Mouse (Mus musculus) inflammation-experienced regulatory T-cells, adult 6 months (primary cell): ENCODE measurements around the gene Etv2. TPM values are rescaled to one million over a fixed set of nuclear protein-coding genes. Genes with fewer than 3 reads are reported as not detected.
A peak's percentile ranks its signal among the peaks of the same experiment; 100 is the strongest.

Source experiments
- ATAC-seq: one replicate; pipeline ENCODE4 v1.8.0; 2017
- polyA plus RNA-seq, 3 experiments: library from polyadenylated mRNA; unstranded; fragments of 100-300 nt; shearing (Covaris generic); gene quantifications; one replicate each; pipeline ENCODE4 v1.2.1; 2017

Etv2 gene
- polyA plus RNA-seq: not detected

DNA sequence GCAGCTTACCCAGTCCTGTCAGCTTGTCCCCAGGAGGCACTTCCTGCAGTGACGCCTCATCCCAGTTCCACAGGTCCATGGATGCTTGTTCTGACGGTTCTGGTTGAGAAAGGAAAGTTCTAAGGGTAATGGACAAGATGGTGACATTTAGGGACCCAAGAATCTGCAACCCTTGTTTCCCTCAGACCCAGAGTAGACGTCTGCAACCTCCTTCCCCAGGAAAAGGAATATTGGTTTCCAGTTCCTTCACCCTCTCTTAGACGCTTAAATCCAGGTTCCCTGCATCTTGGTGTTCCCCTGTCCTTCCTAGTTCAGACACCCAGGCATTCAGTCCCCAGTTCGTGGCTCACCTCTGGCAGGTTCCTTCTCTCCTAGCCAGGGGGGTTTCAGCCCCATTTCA lies at the start of gene Etv2:
TSS of gene Etv2 (minus strand) at position 101 of the 400 bp plus-strand sequence.
- no peak for ATAC-seq

DNA sequence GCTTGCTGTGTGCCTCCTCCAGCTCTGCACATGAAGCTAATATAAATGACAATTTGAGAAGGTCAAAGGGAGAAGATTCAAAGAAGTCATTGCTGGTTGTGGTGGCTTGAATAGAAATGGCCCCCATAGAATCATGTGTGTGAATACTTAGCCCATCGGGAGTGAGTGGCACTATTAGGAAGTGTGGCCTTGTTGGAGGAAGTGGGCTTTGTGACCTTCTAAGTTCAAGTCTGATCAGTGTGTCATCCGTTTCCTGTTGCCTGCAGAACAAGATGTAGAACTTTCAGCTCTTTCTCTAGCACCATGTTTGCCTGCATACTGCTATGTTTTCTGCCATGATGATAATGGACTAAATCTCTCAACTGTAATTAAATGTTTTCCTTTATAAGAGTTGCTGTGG lies 47.8 kb upstream of the Etv2 start:
- ATAC-seq: no peak

DNA sequence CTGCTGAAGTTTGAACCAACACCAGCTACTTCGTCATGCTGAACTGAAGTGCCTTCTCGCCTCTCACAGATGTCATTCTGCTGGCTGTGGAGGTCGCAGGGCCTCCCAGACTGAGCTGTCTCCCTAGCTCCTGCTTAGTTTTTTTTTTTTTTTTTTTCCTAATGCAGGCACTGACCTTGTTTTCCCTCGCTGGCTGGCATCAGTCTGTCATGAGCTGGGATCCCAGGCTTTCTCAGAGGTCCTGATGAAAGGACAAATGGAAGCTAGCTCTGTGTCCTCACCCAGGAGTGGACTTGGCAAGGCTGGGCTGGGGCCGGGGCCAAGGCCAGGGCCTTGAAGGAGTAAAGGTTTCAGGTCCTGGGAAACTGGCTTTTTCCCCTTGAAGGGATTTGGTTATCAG lies 46.2 kb upstream of the Etv2 start:
- ATAC-seq: no peak

DNA sequence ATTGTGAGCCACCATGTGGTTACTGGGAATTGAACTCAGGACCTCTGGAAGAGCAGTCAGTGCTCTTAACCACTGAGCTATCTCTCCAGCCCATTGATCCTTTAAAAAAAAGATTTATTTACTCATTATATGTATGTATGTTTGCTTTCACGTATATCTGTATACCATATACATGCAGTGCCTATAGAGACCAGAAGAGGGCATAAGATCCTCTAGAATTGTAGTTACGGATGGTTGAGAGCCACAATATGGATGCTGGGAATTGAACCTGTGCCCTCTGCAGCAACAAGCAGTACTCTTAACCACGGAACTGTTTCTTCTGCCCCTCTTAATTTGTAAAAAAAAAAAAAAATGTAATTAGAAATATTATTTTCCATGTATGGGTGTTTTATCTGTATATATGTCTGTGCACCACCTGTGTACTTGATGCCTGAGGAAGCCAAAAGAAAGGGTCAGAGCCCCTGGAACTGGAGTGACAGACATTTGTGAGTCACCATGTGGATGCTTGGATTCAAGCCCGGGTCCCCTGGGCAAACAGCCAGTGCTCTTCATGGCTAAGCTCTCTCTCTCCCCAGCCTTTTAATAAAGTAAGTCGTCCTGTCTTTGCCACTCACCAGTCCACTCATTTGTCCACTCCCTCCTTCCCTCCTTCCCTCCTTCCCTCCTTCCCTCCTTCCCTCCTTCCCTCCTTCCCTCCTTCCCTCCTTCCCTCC lies 42.8 kb upstream of the Etv2 start:
- no peak for ATAC-seq

DNA sequence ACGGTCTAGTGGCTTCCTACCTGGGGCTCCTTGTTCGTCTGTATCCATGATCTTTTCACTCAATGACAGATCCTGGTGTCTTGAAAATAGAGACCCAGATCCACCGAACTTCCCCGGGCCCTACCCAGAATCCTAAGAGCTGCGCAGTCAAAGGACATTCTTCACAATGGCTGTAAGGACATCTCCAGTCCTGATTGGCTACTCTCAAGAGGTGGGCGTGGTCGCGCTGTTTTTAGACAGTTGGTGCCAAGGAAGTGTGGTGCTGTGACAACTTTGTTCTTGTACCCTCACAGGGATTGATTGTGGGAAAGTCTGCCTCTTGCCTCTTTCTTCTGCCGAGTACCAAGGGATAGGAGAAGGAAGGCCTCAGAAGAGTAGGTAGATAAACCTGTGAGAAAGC lies 35.8 kb upstream of the Etv2 start, which contains the start of gene Pmis2:
TSS of gene Pmis2 (minus strand) at position 126 of the 400 bp plus-strand sequence.
- ATAC-seq: no peak

DNA sequence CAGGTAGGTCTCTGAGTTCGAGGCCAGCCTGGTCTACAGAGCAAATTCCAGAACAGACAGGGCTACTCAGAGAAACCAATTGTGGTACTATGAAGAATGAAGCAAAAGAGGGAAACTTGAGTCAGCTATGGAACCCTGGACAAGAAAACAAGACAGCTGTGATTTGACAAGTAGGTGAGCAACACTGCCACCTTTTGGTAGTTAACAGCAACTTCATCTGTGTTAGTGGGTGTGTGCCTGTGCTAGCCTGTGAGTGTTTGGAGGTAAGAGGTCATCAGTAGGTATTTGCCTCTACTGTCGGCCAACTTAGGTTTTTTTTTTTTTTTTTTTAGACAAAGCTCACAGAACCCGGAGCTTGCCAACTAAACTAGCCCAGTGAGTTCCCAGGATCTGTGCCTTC lies 33.6 kb upstream of the Etv2 start:
- no peak for ATAC-seq

DNA sequence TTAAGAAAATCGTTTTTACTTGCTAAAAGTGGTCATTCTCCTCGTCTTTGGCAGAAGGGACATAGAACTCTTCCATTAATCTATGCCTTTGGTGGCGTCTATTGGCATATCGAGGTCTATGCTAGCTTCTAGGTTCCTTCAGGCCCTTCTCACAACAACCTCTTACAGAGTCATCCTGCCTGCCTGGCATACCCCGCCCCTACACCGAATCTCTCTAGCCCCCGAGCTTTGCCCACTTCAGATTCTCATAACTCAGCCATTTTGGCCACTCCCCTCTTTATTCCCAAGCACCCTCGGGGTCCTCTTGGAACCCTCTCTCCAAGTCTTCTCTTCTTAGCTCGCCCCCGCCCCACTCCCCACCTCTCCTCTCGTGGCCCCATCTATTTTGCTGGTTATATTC lies 29.7 kb upstream of the Etv2 start:
- peak; percentile 14 for ATAC-seq

DNA sequence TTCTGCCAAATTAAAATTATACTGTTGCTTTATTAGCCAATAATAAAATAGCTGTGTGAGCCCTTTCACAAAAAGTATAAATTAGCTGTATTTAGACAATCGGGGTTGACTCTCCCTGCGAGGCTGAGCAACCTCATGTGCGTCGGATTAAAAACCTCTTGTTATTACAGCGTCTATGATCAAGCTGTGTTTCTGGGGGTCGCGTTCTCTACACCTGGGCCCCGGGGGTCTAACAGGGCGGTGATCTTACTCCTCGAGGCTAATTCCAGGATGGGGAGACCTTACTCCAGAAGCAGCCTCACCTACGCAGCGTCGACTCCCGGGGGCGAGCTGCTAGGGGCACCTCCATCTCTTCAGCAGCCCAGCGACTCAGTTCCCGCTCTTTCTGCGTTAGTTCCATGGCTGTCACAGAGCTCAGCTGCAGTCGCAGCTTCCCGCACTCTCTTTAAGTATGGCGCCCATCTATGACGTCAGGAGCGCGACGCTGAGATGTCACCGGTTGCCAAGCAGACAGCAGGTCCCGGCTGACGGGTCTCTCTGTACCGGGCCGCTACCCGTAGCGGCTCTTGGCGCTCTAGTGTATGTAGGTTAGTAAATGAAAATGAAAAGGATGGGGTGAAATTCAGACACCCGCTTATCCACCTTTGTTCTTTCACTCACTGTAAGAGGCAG lies 29.0 kb upstream of the Etv2 start, which contains the start of gene Haus5:
TSS of gene Haus5 (minus strand) at position 466 of the 672 bp plus-strand sequence.
- ATAC-seq: peak; percentile 97

DNA sequence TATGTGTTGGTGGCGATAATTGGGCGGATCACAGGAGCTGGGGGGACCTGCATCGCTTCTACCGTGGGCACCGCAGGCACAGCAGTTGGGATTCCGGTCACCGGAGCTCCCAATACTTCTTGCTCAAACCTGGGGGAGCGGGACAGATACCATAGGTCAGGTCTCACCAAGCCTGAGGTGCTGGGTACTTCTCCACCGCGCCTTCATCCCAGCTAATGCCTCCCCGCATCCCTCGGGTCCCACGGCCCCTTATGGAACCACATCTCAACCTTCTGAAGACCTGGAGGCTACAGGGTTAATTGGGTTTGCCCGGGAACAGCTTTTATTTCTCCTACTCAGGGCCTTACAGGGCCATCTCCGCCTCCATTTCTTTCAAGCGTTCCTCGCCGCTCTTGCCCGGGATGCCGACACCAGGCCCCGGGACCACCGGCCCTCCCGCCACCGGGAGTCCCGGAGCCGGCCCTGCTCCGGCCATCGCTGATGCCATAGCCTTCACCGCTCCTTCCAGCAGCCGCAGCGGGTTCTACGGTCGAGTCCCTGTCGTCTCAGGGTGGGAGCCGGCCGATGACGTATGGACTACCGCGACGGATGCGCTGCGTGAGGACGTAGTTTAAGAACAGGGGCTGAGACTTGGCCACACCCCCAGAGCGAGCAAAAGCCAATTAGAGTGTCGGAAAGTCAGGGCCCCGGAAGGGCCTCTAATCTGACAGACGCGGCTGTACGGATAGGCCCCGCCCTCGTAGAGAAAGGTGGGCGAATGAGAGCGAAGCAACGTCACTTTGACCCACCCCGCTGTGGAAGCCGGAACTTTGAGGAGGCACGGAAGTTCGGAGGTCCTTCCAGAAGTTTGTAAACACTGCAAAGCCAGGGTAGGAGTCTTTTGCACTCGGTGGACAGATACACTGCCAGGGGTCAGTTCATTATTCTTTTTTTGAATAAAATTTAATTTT lies 14.2 kb upstream of the Etv2 start, which contains the start of gene Rbm42:
TSS of gene Rbm42 (minus strand) at position 727 of the 950 bp plus-strand sequence.
- peak; percentile 99 for ATAC-seq

DNA sequence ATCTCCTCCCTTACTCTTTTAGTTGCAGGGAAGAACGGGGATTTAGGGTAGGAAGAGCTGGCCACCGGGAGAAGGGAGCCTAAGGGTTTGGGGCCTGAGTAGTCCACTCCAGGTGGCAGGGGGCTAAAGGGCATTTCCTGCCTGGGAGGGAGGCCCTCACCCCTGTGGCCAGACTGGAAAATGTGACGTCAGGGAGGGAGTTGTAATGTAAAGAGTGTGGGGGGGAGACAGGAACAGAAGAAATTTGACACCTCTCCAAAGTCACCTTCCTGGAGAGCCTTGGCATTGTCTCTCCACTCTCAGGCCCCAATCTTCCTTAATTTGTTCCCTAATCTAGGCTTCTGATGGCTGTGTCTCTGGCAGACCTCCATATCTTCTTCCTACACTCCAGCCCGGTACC lies 3.4 kb upstream of the Etv2 start:
- ATAC-seq: no peak

DNA sequence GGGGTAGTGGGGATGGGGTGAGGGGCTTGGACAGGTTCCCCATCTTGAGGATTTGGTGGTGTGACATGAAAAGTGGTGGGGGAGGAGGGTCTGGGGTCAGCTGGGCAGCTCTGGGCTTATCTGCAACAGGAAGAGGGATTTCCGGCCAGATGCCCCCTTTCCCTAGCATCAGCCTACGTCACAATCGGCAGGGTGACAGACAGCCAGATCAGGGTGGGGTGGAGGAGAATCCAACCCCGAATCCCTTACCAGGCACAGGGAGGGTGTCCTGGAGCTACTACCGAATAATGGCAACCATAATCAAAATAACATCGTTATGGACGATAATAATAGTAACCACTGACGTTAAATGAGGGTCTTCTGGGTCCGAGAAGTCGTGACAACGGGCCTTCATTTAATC lies 743 bp upstream of the Etv2 start:
- no peak for ATAC-seq

DNA sequence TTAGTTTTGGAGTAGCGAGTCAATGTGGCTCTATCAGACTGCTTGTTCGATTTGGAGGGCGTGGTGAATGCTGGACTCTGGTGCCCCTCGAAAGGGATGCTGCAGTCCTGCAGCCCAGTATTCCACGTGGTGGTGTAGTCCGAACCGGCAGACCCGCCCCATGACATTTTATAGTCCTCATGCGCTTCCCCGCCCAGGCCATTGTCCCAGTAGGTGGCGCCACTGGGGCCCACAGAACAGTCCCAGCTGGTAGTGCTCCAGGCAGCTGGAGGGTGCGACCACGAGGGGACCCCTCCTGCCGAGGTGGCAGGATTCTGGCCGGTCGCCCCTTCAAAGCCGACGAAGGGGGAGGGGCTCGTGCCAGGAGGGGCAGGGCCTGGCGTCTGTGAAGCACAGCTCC lies 1.0 kb downstream of the Etv2 start:
- no peak for ATAC-seq

DNA sequence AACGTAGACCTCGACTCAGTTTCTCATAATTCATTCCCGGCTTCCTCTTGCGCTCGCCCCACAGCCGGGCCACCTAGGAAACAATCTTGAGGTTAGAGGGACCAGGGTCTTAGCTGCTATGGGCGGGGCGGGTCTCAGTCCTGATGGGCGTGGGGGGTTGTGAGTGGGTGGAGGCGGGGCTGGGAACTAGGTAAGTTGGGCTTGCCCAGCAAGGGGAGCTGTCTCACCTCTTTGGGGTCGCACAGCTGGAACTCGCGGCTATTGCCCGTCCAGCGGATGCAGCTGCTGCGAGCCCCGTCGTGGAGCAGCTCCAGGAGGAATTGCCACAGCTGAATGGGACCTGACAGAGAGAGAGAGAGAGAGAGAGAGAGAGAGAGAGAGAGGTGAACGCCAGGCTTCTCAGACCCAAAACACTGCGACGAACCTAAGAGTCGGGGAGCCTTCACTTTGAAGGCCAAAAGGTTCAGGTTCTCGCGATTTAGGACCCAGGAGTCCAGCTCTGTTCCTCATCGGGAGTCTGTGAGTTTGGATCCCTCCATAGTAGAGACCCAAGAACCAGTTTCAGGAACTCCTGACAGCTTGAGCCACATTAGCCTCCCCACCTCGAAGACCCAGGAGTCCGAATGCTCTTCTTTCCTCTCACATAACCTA lies 1.8 kb downstream of the Etv2 start:
- ATAC-seq: no peak

DNA sequence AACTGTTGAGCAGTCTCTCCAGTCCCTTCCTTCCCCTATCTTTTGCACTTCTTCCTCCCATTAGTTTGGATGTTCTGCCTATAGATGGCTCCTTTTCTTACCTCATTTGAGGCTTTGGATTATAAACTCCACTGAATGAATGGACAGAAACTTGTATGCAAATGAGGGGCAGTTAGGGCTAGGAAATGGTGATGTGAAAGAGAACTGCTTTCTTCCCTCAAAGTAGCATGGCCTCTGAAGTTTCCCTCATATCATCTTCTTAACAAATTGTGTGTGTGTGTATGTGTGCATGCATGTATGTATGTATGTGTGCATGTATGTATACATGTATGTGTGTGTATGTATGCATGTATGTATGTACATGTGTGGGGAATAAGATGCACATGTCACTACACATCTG lies 6.6 kb downstream of the Etv2 start:
- no peak for ATAC-seq

DNA sequence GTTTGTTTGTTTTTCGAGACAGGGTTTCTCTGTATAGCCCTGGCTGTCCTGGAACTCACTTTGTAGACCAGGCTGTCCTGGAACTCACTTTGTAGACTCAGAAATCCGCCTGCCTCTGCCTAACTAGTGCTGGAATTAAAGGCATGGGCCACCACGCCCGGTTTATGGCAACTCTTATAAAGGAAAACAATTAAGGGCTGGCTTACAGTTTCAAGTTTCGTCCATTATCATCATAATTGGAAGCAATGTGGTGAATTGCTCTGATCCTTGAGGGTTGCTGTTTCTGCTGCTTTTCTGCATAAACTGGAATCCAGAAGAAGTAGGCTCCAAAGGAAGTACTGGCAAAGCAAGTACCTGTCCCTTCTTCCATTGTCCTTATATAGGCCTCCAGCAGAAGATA lies 9.0 kb downstream of the Etv2 start:
- ATAC-seq: no peak

DNA sequence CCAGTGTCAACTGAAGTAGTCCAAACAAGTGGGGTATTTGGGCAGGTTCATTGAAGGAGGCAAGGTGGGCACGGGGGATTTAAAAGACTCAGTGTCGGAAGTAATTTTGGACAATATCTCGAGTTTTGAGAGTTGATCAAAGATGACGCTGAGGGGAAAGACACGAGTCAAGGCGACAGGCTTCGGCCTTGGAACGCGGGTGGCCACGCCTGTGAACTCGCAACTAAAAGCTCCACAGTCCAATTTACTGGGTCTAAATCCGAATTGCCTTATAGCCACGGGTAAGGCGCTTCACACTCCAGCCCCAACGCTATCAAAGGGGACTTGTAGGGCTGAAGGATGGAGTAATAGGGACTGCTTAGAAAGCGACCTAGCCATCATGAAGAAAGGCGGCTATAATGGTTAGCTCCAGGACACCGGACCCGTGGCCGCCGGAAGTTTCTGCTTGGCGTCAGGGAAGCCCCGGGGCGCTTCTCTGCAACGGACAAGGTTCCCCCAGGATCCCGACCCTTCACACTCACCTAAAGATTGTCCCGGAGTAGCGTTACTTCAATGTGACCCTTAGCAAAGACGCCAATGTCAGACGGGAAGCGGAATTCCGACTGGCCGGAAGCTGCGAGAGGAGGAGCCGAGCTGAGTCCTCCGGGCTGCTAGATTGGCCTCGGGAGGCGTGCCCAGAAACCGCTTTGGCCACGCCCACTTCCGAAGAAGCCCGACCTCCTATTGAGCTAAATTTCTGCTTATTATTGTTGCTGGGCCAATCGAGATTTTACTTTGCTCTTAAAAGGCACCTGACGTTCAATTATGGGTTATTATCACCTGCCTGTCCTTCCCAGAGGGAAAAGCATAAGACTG lies 9.9 kb downstream of the Etv2 start, which contains the start of gene Cox6b1:
TSS of gene Cox6b1 (minus strand) at position 622 of the 855 bp plus-strand sequence.
- ATAC-seq: peak; percentile 100

DNA sequence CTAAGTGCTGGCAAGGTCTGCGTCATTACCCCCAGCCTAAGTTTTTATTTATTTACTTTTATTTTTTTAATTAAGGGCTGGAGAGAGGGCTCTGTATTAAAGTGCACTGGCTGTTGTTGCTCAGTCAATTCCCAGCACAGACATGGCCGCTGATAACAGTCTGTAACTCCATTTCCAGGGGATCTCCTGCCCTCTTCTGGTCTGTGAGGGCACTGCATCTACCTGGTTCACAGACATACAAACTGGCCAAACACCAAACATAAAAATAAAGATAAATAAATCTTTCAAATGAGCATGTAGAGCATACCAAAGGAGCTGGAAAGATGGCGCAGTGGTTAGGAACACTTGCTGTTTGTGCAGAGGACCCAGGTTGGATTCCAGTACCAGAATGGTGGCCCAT lies 16.4 kb downstream of the Etv2 start:
- no peak for ATAC-seq

DNA sequence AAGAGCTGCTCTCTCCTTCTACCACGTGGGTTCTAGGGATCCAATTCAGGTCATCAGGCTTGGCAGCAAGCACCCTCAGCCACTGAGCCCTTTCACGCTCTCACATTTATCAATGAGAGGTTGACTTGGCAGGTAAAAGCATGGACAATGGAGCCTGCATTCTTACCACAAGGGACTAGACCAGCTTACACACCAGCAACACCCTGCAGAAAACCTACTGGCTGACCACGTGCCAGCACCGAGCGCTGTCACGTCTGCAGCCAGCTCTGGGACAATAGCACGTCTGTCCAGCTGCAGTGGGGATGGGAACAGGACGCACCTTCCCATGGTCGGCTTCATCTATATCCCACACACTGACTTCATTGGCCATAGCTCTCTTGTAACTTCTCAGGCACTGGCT lies 17.0 kb downstream of the Etv2 start:
- no peak for ATAC-seq

DNA sequence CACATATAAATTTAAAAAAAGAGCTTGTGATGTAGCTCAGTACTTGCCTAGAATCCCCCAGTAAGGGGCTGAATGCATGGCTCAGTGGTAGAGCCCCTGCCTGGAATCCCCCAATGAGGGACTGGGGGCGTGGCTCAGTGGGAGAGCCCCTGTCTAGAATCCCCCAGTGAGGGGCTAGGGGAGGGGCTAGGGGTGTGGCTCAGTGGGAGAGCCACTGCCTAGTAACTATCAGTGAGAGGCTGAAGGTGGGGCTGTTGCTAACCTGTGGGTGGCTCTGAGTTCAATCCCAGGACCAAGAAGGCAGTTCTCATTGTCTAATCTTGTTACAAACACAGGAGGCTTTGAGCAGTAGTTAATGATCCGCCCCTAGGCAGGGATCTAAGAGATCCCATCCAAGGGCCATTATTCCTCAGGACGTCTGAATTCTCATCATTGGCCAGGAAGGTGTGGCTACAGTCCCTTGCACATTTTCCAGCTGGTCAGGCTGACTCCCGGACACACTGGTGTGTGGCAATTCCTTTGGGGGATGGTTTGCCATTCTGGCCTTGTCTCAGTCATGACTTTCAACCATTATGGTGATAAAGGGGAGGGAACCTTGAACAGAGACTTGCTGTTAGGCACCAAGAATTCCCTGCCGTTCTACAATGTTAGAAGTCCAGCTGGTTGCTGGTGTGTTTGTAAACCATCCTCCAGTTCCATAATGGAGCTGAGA lies 20.4 kb downstream of the Etv2 start:
- no peak for ATAC-seq

DNA sequence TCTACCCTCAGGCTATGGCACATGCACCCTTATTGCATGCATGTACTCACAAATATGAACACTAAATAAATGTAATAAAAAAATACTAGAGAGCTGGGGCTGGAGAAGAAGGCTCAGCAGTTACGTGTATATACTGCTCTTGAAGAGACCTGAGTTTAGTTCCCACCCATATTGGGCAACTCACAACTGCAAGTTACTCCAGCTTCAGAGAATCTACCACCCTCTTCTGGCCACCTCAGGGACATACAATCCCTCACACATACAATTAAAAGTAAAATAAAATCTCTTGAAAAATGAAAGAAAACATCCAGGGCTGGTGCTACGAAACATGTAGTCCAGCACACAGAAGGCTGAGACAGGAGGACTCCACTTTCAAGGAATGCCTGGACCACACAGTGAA lies 21.2 kb downstream of the Etv2 start:
- ATAC-seq: peak; percentile 46
